Mouse (Mus musculus) ovary, postnatal 10 days (tissue): ENCODE data around the gene Nudt17.
A peak's percentile ranks its signal among the peaks of the same experiment; 100 is the strongest.
"Not testable (repeated sequence)": the region's sequence is repeated elsewhere in the genome, so short reads cannot be mapped to it uniquely, and the experiment has no call there.

Source experiments
- DNase-seq: peaks from one replicate; pipeline ENCODE4 v3.0.0; 2022; ENCODE audit warnings: low spot score

Gene Nudt17

GRCm38 (mm10) chr3:96707903-96708683 lies at the start of gene Nudt17:
Nudt17 (minus strand) TSS chr3:96708562.
- peak; percentile 62 for DNase-seq

- no peak for DNase-seq
These were observed 49.3 kb upstream of the Nudt17 start for GRCm38 (mm10) chr3:96757691-96758090.

GRCm38 (mm10) chr3:96755935-96756334 lies 47.6 kb upstream of the Nudt17 start:
- DNase-seq: no peak

GRCm38 (mm10) chr3:96746829-96747228 lies 38.5 kb upstream of the Nudt17 start:
- no peak for DNase-seq

- no peak for DNase-seq
These were observed 36.0 kb upstream of the Nudt17 start for GRCm38 (mm10) chr3:96744348-96744747.

GRCm38 (mm10) chr3:96740279-96740678 lies 31.9 kb upstream of the Nudt17 start:
- not testable (repeated sequence) for DNase-seq

GRCm38 (mm10) chr3:96737995-96738394 lies 29.6 kb upstream of the Nudt17 start:
- DNase-seq: no peak

- DNase-seq: no peak
These were observed 28.8 kb upstream of the Nudt17 start for GRCm38 (mm10) chr3:96737013-96737740.

- no peak for DNase-seq
These were observed 26.8 kb upstream of the Nudt17 start for GRCm38 (mm10) chr3:96735200-96735599.

- DNase-seq: no peak
These were observed 25.6 kb upstream of the Nudt17 start for GRCm38 (mm10) chr3:96733984-96734383.

GRCm38 (mm10) chr3:96730785-96731184 lies 22.4 kb upstream of the Nudt17 start:
- no peak for DNase-seq

GRCm38 (mm10) chr3:96729403-96729784 lies 21.0 kb upstream of the Nudt17 start:
- no peak for DNase-seq

- no peak for DNase-seq
These were observed 20.5 kb upstream of the Nudt17 start for GRCm38 (mm10) chr3:96728634-96729402.

- DNase-seq: no peak
These were observed 19.7 kb upstream of the Nudt17 start for GRCm38 (mm10) chr3:96727828-96728633.

GRCm38 (mm10) chr3:96727343-96727827 lies 19.0 kb upstream of the Nudt17 start, which contains the start of the genes Polr3c and Rnf115:
Polr3c (minus strand) TSS chr3:96727628.
Rnf115 (plus strand) TSS chr3:96727664.
- DNase-seq: peak; percentile 89

- no peak for DNase-seq
These were observed 10.8 kb upstream of the Nudt17 start for GRCm38 (mm10) chr3:96719173-96719572.

GRCm38 (mm10) chr3:96715854-96716253 lies 7.5 kb upstream of the Nudt17 start:
- DNase-seq: no peak

GRCm38 (mm10) chr3:96714286-96714685 lies 5.9 kb upstream of the Nudt17 start:
- no peak for DNase-seq

- no peak for DNase-seq
These were observed 312 bp upstream of the Nudt17 start for GRCm38 (mm10) chr3:96708684-96709064.

- DNase-seq: no peak
These were observed 1.4 kb downstream of the Nudt17 start for GRCm38 (mm10) chr3:96706984-96707383.

- no peak for DNase-seq
These were observed 2.1 kb downstream of the Nudt17 start for GRCm38 (mm10) chr3:96706217-96706616.
